Mouse (Mus musculus): ENCODE results near the gene Anks1. TPM values are rescaled to one million over a fixed set of nuclear protein-coding genes. Genes with fewer than 3 reads are reported as not detected.

The Anks1 gene
- polyA plus RNA-seq, 1 experiment from 2014 or later: 16.5 TPM

DNA sequence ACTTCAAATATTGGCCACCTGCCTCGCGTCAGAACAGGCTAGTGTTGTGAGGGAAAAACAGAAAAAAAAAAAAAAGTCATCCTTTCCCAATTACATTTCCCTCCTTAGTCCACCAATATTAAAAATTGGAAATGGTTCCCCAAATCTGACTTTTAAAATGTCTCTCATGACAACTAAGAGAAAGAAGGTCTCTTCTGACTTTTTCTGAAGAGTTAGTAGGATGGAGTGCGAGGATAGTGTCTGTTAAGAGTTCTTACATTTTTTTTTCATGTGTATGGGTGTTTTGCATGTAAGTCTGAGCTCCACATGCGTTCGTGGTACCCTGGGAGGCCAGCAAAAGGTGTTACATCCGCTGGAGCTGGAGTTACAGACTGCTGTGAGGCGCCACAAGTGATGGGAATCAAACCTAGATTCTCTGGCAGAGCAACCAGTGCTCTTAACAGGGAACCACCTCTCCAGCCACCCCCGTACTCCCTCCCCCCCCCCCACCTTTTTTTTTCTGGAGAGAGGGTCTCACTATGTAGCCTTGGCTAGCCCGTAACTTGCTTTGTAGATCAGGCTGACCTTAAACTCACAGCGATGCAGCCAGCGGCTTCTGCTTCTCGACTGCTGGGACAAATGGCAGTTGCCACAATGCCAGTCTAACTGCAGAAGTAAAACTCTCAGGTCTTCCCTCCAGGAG lies 759 bp upstream of the Anks1 start:
- Histone ChIP-seq H3K4me3 (peak overlapping the region; percentile 95), H3K9ac (peak overlapping the region; percentile 92), H3K36me3 (peaks cover 25% of the 10 kb centered on the region), H3K27ac (peak overlapping the region; percentile 90), H3K4me2 (replicated peaks) (peak overlapping the region; percentile 81), H3K27me3 (no peaks in the 10 kb centered on the region), H3K4me1 (peaks cover 35% of the 10 kb centered on the region), H3K9me3 (no peaks in the 10 kb centered on the region)
- WGBS: under 1% methylated on average over 12 of the region's 12 CpGs
- ATAC-seq (ENCODE audit: low FRiP score, low read depth): 0 out of 2 replicates have a peak, but pooled peaks have one; percentile 1

DNA sequence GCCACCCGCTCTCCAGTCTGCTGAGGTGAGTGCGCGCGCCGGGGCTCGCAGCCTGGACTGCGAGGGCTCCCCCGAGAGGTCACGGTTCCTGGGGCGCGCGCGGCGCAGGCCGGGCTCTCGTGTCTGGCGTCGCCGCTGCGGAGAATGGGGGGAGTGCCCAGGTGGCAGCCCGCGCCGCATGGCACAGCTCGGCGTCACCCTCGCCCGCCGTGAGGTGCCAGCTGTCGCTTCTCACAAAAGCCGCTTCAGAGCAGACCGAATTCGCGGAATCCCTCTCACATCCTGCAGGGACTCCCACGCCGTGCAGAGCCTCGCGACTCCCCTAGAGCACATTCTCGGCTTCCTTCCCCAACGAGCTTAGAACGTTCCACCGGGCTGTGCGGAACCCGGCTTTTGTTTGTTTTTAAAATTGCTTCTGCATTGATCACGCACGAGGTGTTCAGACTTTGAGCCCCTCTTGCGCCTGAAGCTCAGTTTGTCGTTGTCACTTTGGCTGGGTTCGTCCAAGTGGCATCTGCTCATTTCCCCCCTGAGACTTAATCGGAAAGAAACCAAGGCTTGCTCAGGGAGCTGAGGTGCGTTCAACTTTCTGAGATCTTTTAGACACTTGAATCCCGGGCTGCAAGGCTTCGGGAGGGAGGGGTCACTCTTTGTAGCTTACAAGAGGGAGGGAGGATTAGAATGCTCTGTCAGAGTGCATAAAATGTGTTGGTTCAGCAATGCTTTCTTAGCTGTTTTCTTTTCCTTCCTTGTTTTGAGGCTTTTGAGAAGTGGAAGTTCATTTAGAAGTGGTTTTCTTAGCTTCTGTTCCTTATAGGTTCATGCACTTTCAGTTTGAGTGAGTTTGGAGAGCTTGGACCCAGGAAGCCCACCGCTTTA lies 755 bp downstream of the Anks1 start, which contains the start of gene Taf11:
Taf11 (minus strand) TSS at position 223 of the 879 bp plus-strand sequence.
- peak; percentile 37; the same call in 1 of the 2 replicates for ATAC-seq (ENCODE audit: low FRiP score, low read depth)
- peak within 1 kb of the TSS; percentile 81 for H3K4me2 ChIP-seq (replicated peaks)
- no peaks in the 10 kb centered on the region for H3K27me3 ChIP-seq
- 1% methylated on average over 53 of the region's 53 CpGs for WGBS
- peak within 1 kb of the TSS; percentile 95 for H3K4me3 ChIP-seq
- H3K9ac ChIP-seq: peak within 1 kb of the TSS; percentile 92
- peak within 1 kb of the TSS; percentile 90 for H3K27ac ChIP-seq
- peaks cover 35% of the 10 kb centered on the region for H3K4me1 ChIP-seq
- H3K36me3 ChIP-seq: peaks cover 20% of the 10 kb centered on the region
- H3K9me3 ChIP-seq: no peaks in the 10 kb centered on the region

DNA sequence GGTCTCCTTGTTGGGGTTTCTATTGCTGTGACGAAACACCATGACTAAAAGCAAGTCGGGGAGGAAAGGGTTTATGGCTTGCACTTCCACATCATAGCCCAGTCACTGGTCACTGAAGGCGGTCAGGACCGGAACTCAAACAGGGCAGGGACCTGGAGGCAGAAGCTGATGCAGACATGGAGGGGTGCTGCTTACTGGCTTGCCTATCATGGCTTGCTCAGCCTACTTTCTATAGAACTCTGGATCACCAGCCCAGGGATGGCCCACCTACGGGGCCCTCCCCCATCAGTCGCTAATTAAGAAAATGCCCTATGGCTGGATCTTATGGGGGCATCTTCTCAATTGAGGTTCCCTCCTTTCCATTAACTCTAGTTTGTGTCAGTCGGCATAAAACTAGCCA lies 2.3 kb downstream of the Anks1 start:
- Histone ChIP-seq H3K9me3 (no peaks in the 10 kb centered on the region), H3K36me3 (peaks cover 14% of the 10 kb centered on the region; the same call in 1 of the 2 replicates), H3K9ac (no peak overlapping the region), H3K27ac (no peak overlapping the region), H3K27me3 (no peaks in the 10 kb centered on the region), H3K4me2 (replicated peaks) (0 out of 2 replicates have a peak overlapping the region, but pooled peaks have one; percentile 81), H3K4me1 (peaks cover 27% of the 10 kb centered on the region), H3K4me3 (0 out of 2 replicates have a peak overlapping the region, but pooled peaks have one; percentile 7)
- WGBS: 87% methylated on average over 7 of the region's 7 CpGs
- ATAC-seq (ENCODE audit: low FRiP score, low read depth): no peak

DNA sequence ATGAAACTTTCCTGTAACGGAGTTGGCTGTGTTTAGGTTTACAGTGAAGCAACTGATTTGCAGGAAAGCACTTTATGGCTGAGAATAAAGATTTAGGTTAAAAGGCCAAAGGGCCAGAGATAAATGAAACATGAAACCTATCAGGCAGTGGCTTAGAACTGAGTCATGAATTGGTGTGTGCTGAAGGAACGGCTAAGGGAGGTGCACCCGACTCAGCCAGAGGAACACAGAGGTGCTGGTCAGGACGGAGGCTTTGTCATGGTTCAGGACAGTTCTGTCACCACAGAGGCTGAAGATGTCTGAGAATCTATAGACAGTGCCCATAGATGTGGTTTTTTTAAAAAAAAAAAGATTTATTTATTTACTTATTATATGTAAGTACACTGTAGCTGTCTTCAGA lies 5.6 kb downstream of the Anks1 start:
- H3K4me1 ChIP-seq: peaks cover 22% of the 10 kb centered on the region
- H3K36me3 ChIP-seq: peaks cover 14% of the 10 kb centered on the region; the same call in 1 of the 2 replicates
- H3K9ac ChIP-seq: no peak overlapping the region
- no peak for ATAC-seq (ENCODE audit: low FRiP score, low read depth)
- H3K27ac ChIP-seq: no peak overlapping the region
- 74% methylated on average over 4 of the region's 4 CpGs for WGBS
- H3K4me3 ChIP-seq: no peak overlapping the region
- H3K27me3 ChIP-seq: no peaks in the 10 kb centered on the region
- no peaks in the 10 kb centered on the region for H3K9me3 ChIP-seq
- no peak overlapping the region for H3K4me2 ChIP-seq (replicated peaks)

DNA sequence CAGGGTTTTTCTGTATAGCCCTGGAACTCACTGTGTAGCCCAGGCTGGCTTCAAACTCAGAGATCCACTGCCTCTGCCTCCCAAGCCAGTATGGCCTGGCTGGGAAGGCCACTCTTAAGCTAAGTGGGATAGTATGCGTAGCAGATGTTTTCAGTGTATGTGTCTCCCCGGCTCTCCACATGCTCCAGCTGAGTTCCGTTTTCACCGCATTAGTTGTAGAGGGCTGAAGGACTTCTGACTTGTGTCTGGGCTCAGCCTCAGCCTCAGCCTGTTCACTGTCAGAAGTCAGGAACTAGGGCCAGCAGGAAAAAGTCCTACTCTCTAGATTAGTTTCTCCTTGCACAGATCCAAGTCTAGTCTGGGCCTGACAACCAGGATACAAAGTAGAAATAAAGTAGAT lies 7.3 kb downstream of the Anks1 start:
- no peak overlapping the region for H3K4me2 ChIP-seq (replicated peaks)
- H3K9me3 ChIP-seq: no peaks in the 10 kb centered on the region
- no peaks in the 10 kb centered on the region for H3K27me3 ChIP-seq
- no peak for ATAC-seq (ENCODE audit: low FRiP score, low read depth)
- WGBS: 74% methylated on average over 4 of the region's 4 CpGs
- H3K9ac ChIP-seq: no peak overlapping the region
- H3K4me1 ChIP-seq: peaks cover 21% of the 10 kb centered on the region
- H3K4me3 ChIP-seq: no peak overlapping the region
- peaks cover 14% of the 10 kb centered on the region; the same call in 1 of the 2 replicates for H3K36me3 ChIP-seq
- no peak overlapping the region for H3K27ac ChIP-seq

DNA sequence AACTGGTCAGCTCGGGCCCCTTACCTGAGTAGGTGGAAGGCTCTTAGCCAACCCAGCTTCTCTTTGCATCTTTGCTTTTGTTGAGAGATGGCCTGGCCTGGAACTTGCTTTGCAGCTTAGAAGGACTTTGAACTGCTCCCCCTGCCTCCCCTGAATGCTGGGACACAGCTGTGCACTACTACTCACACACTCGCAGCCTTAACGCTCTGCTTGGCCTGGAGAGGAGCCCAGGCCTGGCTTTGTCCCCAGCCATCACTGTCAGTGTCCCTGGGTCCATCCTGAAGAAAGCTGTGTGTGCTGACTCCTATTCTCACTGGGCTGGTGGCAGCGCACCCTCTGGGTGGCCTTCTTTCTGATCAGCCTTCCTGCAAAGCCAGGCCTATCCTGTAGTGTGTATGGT lies 11.6 kb downstream of the Anks1 start:
- peaks cover 29% of the 10 kb centered on the region for H3K4me1 ChIP-seq
- H3K9ac ChIP-seq: no peak overlapping the region
- no peak overlapping the region for H3K4me3 ChIP-seq
- no peak overlapping the region for H3K4me2 ChIP-seq (replicated peaks)
- no peaks in the 10 kb centered on the region for H3K9me3 ChIP-seq
- no peak for ATAC-seq (ENCODE audit: low FRiP score, low read depth)
- H3K36me3 ChIP-seq: peaks cover 17% of the 10 kb centered on the region; the same call in 1 of the 2 replicates
- no peak overlapping the region for H3K27ac ChIP-seq
- H3K27me3 ChIP-seq: no peaks in the 10 kb centered on the region
- WGBS: 82% methylated on average over 4 of the region's 4 CpGs

DNA sequence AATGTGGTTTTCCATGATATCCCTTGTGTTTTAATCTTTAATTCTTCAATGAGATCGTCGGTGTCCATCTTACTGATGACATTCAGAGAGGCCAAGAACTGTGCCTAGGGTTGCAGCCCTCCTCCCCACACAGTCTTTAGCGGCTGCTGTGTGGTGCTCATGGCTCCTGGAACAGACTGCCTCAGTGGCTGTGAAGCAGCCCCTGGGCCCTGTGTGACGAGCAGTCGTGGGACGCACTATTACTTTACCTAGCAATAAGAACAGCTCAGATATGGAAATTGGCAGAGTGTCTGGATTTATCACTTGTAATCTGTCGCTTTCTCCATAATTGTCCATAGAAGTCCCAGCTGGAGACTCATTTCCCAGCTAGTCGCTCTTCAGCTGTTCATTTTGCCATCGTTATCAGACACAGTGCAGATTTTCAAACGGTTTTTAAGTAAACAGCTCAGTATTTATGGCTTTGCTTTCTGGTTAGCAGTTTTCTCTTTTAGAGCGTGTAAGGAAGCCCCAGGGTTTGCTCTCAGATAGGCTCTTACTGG lies 13.1 kb downstream of the Anks1 start:
- peaks cover 42% of the 10 kb centered on the region for H3K4me1 ChIP-seq
- H3K4me2 ChIP-seq (replicated peaks): no peak overlapping the region
- no peak overlapping the region for H3K27ac ChIP-seq
- no peaks in the 10 kb centered on the region for H3K27me3 ChIP-seq
- 71% methylated on average over 11 of the region's 11 CpGs for whole genome bisulfite sequencing
- no peak for ATAC-seq (ENCODE audit: low FRiP score, low read depth)
- H3K36me3 ChIP-seq: peaks cover 17% of the 10 kb centered on the region; the same call in 1 of the 2 replicates
- H3K9me3 ChIP-seq: no peaks in the 10 kb centered on the region
- H3K9ac ChIP-seq: no peak overlapping the region
- H3K4me3 ChIP-seq: no peak overlapping the region

DNA sequence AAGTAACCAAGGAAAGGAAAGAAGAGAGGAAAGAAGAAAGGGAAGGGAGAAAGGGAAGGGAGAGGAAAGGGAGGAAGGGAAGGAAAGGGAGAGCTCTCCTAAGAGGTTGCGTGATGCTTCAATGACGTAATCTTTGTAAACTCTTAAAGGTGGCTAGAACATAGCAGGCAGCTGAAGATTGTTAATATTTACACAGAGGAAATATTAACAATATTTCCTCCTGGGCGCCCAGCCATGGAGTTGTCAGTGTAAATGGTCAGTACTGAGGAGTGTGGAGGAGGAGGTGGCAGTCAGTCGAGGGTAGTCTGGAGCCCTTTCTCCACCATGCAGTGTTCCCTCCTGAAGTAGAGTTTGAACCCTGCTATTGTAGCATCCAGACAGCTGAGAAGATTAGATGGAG lies 15.9 kb downstream of the Anks1 start:
- no peak overlapping the region for H3K9ac ChIP-seq
- H3K27ac ChIP-seq: no peak overlapping the region
- H3K4me3 ChIP-seq: no peak overlapping the region
- peaks cover 22% of the 10 kb centered on the region for H3K36me3 ChIP-seq
- H3K4me1 ChIP-seq: peaks cover 36% of the 10 kb centered on the region
- H3K27me3 ChIP-seq: no peaks in the 10 kb centered on the region
- 84% methylated on average over 4 of the region's 4 CpGs for WGBS
- H3K9me3 ChIP-seq: no peaks in the 10 kb centered on the region
- H3K4me2 ChIP-seq (replicated peaks): no peak overlapping the region
- ATAC-seq (ENCODE audit: low FRiP score, low read depth): no peak

DNA sequence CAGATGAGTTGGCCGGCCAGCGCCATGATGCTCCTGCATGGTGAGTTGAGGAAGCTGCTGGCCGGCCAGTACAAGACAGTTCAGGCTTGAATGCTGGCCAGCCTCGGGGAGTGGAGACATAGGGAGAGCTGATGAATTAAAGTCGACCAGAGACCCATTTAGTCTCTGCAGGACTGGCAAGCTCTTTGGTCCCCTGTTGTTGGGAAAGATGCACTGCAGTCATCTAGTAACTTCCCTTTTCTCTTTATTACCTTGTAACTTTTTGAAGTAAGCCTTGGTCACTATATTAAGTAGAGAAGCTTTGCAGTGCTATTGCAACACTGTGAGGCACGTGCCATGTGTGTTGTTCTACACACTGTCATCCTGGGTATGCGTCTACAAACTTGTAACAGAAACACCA lies 16.4 kb downstream of the Anks1 start:
- H3K4me1 ChIP-seq: peaks cover 32% of the 10 kb centered on the region
- H3K27me3 ChIP-seq: no peaks in the 10 kb centered on the region
- no peaks in the 10 kb centered on the region for H3K9me3 ChIP-seq
- peaks cover 22% of the 10 kb centered on the region for H3K36me3 ChIP-seq
- ATAC-seq (ENCODE audit: low FRiP score, low read depth): no peak
- no peak overlapping the region for H3K9ac ChIP-seq
- WGBS: 69% methylated on average over 7 of the region's 7 CpGs
- H3K4me2 ChIP-seq (replicated peaks): no peak overlapping the region
- H3K4me3 ChIP-seq: no peak overlapping the region
- no peak overlapping the region for H3K27ac ChIP-seq

DNA sequence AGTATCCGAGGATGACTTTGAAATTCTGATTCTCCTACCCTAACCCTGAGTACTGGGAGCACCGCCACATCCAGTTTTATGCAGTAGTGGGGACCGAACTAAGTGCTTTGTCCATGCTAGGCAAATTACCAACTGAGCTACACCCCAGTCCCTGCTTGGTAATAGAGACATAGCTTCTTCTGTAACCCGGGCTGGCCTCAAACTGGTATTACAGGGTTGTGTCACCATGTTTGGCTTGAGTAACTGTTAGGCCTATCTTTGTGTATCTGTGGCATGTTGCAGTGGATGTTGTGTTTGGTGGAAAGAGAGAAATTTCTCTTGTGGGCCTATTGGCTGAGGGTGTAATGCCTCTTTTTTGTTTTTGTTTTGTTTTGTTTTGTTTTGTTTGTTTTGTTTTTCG lies 21.2 kb downstream of the Anks1 start:
- no peak overlapping the region for H3K27ac ChIP-seq
- 89% methylated on average over 5 of the region's 5 CpGs for WGBS
- no peaks in the 10 kb centered on the region for H3K9me3 ChIP-seq
- H3K36me3 ChIP-seq: peaks cover 9% of the 10 kb centered on the region
- no peak overlapping the region for H3K4me2 ChIP-seq (replicated peaks)
- H3K9ac ChIP-seq: no peak overlapping the region
- H3K27me3 ChIP-seq: no peaks in the 10 kb centered on the region
- no peak for ATAC-seq (ENCODE audit: low FRiP score, low read depth)
- peaks cover 24% of the 10 kb centered on the region for H3K4me1 ChIP-seq
- no peak overlapping the region for H3K4me3 ChIP-seq

DNA sequence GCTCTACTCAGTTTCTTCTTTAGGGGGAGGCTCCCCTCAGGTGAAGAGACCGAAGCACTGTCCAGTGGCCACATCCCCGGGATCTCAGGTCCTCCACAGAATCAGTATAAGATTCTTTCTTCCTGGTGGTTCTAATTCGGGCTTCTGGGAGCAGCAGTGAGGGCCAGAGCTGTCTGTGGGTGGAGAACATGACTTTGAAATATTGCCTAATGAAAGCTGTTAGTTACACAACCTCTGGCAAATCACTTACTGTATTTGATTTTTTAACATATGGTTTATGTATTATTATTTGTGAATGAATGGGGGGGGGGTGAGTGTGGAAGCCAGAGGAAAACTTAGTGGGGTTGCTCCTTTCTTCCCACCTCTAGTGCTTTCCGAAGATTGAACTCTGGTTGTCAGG lies 22.7 kb downstream of the Anks1 start:
- no peak overlapping the region for H3K9ac ChIP-seq
- ATAC-seq (ENCODE audit: low FRiP score, low read depth): no peak
- no peaks in the 10 kb centered on the region for H3K27me3 ChIP-seq
- H3K27ac ChIP-seq: no peak overlapping the region
- H3K4me2 ChIP-seq (replicated peaks): no peak overlapping the region
- peaks cover 9% of the 10 kb centered on the region for H3K36me3 ChIP-seq
- no peaks in the 10 kb centered on the region for H3K9me3 ChIP-seq
- no peak overlapping the region for H3K4me3 ChIP-seq
- 74% methylated on average over 4 of the region's 4 CpGs for WGBS
- peaks cover 15% of the 10 kb centered on the region for H3K4me1 ChIP-seq

Data from limb, embryonic 13.5 days (tissue).